Mouse (Mus musculus) MEL (cell line): ENCODE data around the gene Hba-a2.

Experiments used
- CHD2 ChIP-seq: IDR thresholded peaks from 2 replicates; pipeline ENCODE4 v1.6.1; 2011; ENCODE audit warnings: low read length, improper control_type of control experiment
- CTCF ChIP-seq, 3 experiments: IDR thresholded peaks in 2 of 3; conservative IDR thresholded peaks in 1 of 3; 2 replicates each; pipeline ENCODE4 v1.5.1; 2011 to 2012; ENCODE audit warnings: low read length in 3 of 3, low read depth in 2 of 3, mild to moderate bottlenecking in 2 of 3, improper control_type of control experiment in 1 of 3, inconsistent platforms in 1 of 3, mixed read lengths in 1 of 3, moderate library complexity in 1 of 3; ENCODE audit not compliant: control insufficient read depth in 1 of 3, insufficient read depth in 1 of 3, poor library complexity in 1 of 3, severe bottlenecking in 1 of 3
- EP300 ChIP-seq, 2 experiments: IDR thresholded peaks; 2 replicates each; pipeline ENCODE4 v1.6.1; 2011; ENCODE audit warnings: improper control_type of control experiment in 2 of 2, low read length in 2 of 2, low read depth in 1 of 2, mild to moderate bottlenecking in 1 of 2
- GABPA ChIP-seq: IDR thresholded peaks from 2 replicates; pipeline ENCODE4 v1.6.1; 2012; ENCODE audit warnings: low read depth, mild to moderate bottlenecking, inconsistent platforms, low read length, improper control_type of control experiment, moderate library complexity
- MAFK ChIP-seq: IDR thresholded peaks from 2 replicates; pipeline ENCODE4 v1.6.1; 2011; ENCODE audit warnings: low read depth, mild to moderate bottlenecking, low read length, improper control_type of control experiment, borderline replicate concordance
- MEF2A ChIP-seq: IDR thresholded peaks from 2 replicates; pipeline ENCODE4 v1.6.1; 2014; ENCODE audit warnings: low read depth, mild to moderate bottlenecking, inconsistent platforms, low read length, improper control_type of control experiment; ENCODE audit not compliant: poor library complexity, insufficient replicate concordance, severe bottlenecking; ENCODE audit errors: extremely low read depth
- MXI1 ChIP-seq: IDR thresholded peaks from 2 replicates; pipeline ENCODE4 v1.6.1; 2011; ENCODE audit warnings: mild to moderate bottlenecking, low read depth, low read length, improper control_type of control experiment
- MYC ChIP-seq: IDR thresholded peaks from 2 replicates; pipeline ENCODE4 v1.6.1; 2011; ENCODE audit warnings: low read depth, mild to moderate bottlenecking, low read length, improper control_type of control experiment, moderate library complexity
- POLR2A ChIP-seq, 2 experiments: IDR thresholded peaks; 2 replicates each; pipeline ENCODE4 v1.6.1; 2011 to 2012; ENCODE audit warnings: low read length in 2 of 2, mild to moderate bottlenecking in 2 of 2, control low read depth in 1 of 2, improper control_type of control experiment in 1 of 2, low read depth in 1 of 2, moderate library complexity in 1 of 2; ENCODE audit not compliant: control insufficient read depth in 1 of 2, insufficient read depth in 1 of 2, poor library complexity in 1 of 2
- ZKSCAN1 ChIP-seq: IDR thresholded peaks from 2 replicates; pipeline ENCODE4 v1.6.1; 2012; ENCODE audit warnings: low read depth, mild to moderate bottlenecking, inconsistent platforms, low read length, improper control_type of control experiment, moderate library complexity
- ZMIZ1 ChIP-seq: IDR thresholded peaks from 2 replicates; pipeline ENCODE4 v1.6.1; 2012; ENCODE audit warnings: low read depth, mild to moderate bottlenecking, inconsistent platforms, low read length, improper control_type of control experiment, moderate library complexity

DNA sequence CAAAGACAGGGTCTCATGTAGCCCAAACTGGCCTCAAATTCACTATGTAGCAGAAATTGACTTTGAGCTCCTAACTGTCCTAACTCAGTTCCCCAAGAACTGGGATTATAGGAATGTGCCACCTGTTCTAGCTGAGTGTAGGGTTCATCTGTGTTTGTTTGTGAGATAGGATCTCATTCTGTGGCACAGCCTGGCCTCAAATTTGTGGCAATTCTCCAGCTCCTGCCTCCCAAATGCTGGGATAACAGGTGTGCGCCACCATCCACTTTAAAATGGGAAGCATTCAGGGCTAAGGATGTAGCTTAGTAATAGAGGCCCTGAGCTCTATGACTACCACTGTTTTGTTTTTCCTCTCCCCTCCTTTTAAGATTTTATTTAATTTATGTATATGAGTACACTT is 43.2 kb upstream of the Hba-a2 start:
- no peak for TF ChIP-seq EP300 (IDR thresholded peaks at IDR 0.05; ENCODE audit: low read depth in 1 of 2, low read length in 2 of 2)
- no peak for TF ChIP-seq MEF2A
- TF ChIP-seq CHD2: no peak
- TF ChIP-seq MAFK: no peak
- no peak for TF ChIP-seq ZKSCAN1
- no peak for TF ChIP-seq POLR2A (IDR thresholded peaks at IDR 0.05; ENCODE audit: control insufficient read depth in 1 of 2, insufficient read depth in 1 of 2, low read depth in 1 of 2, low read length in 2 of 2, poor library complexity in 1 of 2)
- TF ChIP-seq MXI1: no peak
- TF ChIP-seq CTCF (IDR thresholded peaks at IDR 0.05 in 2 of 3, conservative IDR thresholded peaks at IDR 0.05 in 1 of 3; ENCODE audit: control insufficient read depth in 1 of 3, insufficient read depth in 1 of 3, low read depth in 2 of 3, low read length in 3 of 3, poor library complexity in 1 of 3, severe bottlenecking in 1 of 3): no peak
- no peak for TF ChIP-seq GABPA
- TF ChIP-seq ZMIZ1: no peak
- TF ChIP-seq MYC: no peak
